Mouse (Mus musculus): ENCODE data around the gene Ces4a. TPM values are rescaled to one million over a fixed set of nuclear protein-coding genes. Genes with fewer than 3 reads are reported as not detected.

Gene Ces4a
- polyA plus RNA-seq, 1 experiment from 2014 or later = not detected

GRCm38 (mm10) chr8:105154316-105154715 is 22.7 kb downstream of the Ces4a start:
- Histone ChIP-seq H3K27ac (no peak overlapping the region), H3K9me3 (replicated peaks) (no peaks in the 10 kb centered on the region), H3K4me1 (peaks cover 13% of the 10 kb centered on the region), H3K36me3 (no peaks in the 10 kb centered on the region), H3K27me3 (ENCODE audit: low read depth, poor library complexity, severe bottlenecking) (peaks cover 42% of the 10 kb centered on the region), H3K4me3 (no peak overlapping the region)
- no peak for DNase-seq (ENCODE audit: low spot score)
- WGBS = 90% methylated on average over 5 of the region's 5 CpGs

GRCm38 (mm10) chr8:105155091-105155745 is 23.6 kb downstream of the Ces4a start:
- WGBS = 86% methylated on average over 6 of the region's 6 CpGs
- DNase-seq (ENCODE audit: low spot score) = no peak
- H3K27ac ChIP-seq = no peak overlapping the region

GRCm38 (mm10) chr8:105157555-105157954 is 26.0 kb downstream of the Ces4a start:
- Histone ChIP-seq H3K27ac (no peak overlapping the region), H3K4me1 (peaks cover 9% of the 10 kb centered on the region), H3K27me3 (ENCODE audit: low read depth, poor library complexity, severe bottlenecking) (peaks cover 23% of the 10 kb centered on the region), H3K36me3 (no peaks in the 10 kb centered on the region), H3K4me3 (no peak overlapping the region), H3K9me3 (replicated peaks) (no peaks in the 10 kb centered on the region)
- WGBS = 50% methylated on average over 10 of the region's 10 CpGs
- peak; percentile 54 for DNase-seq (ENCODE audit: low spot score)

More at GRCm38 (mm10) chr8:105155091-105155745, 23.6 kb downstream of the Ces4a start:
- Histone ChIP-seq H3K36me3 (no peaks in the 10 kb centered on the region), H3K27me3 (ENCODE audit: low read depth, poor library complexity, severe bottlenecking) (peaks cover 42% of the 10 kb centered on the region), H3K4me3 (no peak overlapping the region), H3K4me1 (peaks cover 13% of the 10 kb centered on the region), H3K9me3 (replicated peaks) (no peaks in the 10 kb centered on the region)

GRCm38 (mm10) chr8:105158084-105158483 is 26.5 kb downstream of the Ces4a start:
- Histone ChIP-seq H3K4me1 (peaks cover 4% of the 10 kb centered on the region), H3K4me3 (no peak overlapping the region), H3K36me3 (no peaks in the 10 kb centered on the region), H3K9me3 (replicated peaks) (no peaks in the 10 kb centered on the region), H3K27ac (no peak overlapping the region), H3K27me3 (ENCODE audit: low read depth, poor library complexity, severe bottlenecking) (peaks cover 18% of the 10 kb centered on the region)
- 70% methylated on average over 3 of the region's 3 CpGs for WGBS
- no peak for DNase-seq (ENCODE audit: low spot score)

- H3K36me3 ChIP-seq = no peaks in the 10 kb centered on the region
- no peaks in the 10 kb centered on the region for H3K9me3 ChIP-seq (replicated peaks)
- no peak for DNase-seq (ENCODE audit: low spot score)
- 66% methylated on average over 3 of the region's 3 CpGs for WGBS
- no peak overlapping the region for H3K27ac ChIP-seq
- H3K4me3 ChIP-seq = no peak overlapping the region
- H3K27me3 ChIP-seq (ENCODE audit: low read depth, poor library complexity, severe bottlenecking) = no peaks in the 10 kb centered on the region
- peaks cover 18% of the 10 kb centered on the region for H3K4me1 ChIP-seq
These were observed 29.6 kb downstream of the Ces4a start for GRCm38 (mm10) chr8:105161121-105161652.

- Histone ChIP-seq H3K4me3 (peak overlapping the region; percentile 18; the same call in 1 of the 2 replicates), H3K27ac (peak overlapping the region; percentile 84), H3K36me3 (no peaks in the 10 kb centered on the region), H3K9me3 (replicated peaks) (no peaks in the 10 kb centered on the region), H3K27me3 (ENCODE audit: low read depth, poor library complexity, severe bottlenecking) (no peaks in the 10 kb centered on the region), H3K4me1 (peaks cover 20% of the 10 kb centered on the region)
- 16% methylated on average over 6 of the region's 6 CpGs for WGBS
- DNase-seq (ENCODE audit: low spot score) = peak; percentile 61
These were observed 32.8 kb downstream of the Ces4a start for GRCm38 (mm10) chr8:105164272-105164902.

GRCm38 (mm10) chr8:105165191-105165590 is 33.6 kb downstream of the Ces4a start:
- H3K36me3 ChIP-seq = no peaks in the 10 kb centered on the region
- 93% methylated on average over 2 of the region's 2 CpGs for WGBS
- peaks cover 23% of the 10 kb centered on the region for H3K4me1 ChIP-seq
- no peak for DNase-seq (ENCODE audit: low spot score)
- no peaks in the 10 kb centered on the region for H3K27me3 ChIP-seq (ENCODE audit: low read depth, poor library complexity, severe bottlenecking)
- peak overlapping the region; percentile 84; the same call in 1 of the 2 replicates for H3K27ac ChIP-seq
- H3K4me3 ChIP-seq = no peak overlapping the region
- no peaks in the 10 kb centered on the region for H3K9me3 ChIP-seq (replicated peaks)

GRCm38 (mm10) chr8:105167116-105167515 is 35.5 kb downstream of the Ces4a start:
- WGBS = 82% methylated on average over 2 of the region's 2 CpGs
- H3K36me3 ChIP-seq = no peaks in the 10 kb centered on the region
- no peak overlapping the region for H3K27ac ChIP-seq
- no peaks in the 10 kb centered on the region for H3K27me3 ChIP-seq (ENCODE audit: low read depth, poor library complexity, severe bottlenecking)
- no peaks in the 10 kb centered on the region for H3K9me3 ChIP-seq (replicated peaks)
- H3K4me1 ChIP-seq = peaks cover 26% of the 10 kb centered on the region
- H3K4me3 ChIP-seq = no peak overlapping the region
- DNase-seq (ENCODE audit: low spot score) = no peak

GRCm38 (mm10) chr8:105169582-105169981 is 38.0 kb downstream of the Ces4a start:
- Histone ChIP-seq H3K27ac (peak overlapping the region; percentile 99), H3K4me3 (peak overlapping the region; percentile 93; the same call in 1 of the 2 replicates)

GRCm38 (mm10) chr8:105170041-105170380 is 38.4 kb downstream of the Ces4a start:
- Histone ChIP-seq H3K4me1 (peaks cover 18% of the 10 kb centered on the region), H3K27me3 (ENCODE audit: low read depth, poor library complexity, severe bottlenecking) (no peaks in the 10 kb centered on the region), H3K4me3 (peak overlapping the region; percentile 93), H3K27ac (peak overlapping the region; percentile 99), H3K9me3 (replicated peaks) (no peaks in the 10 kb centered on the region), H3K36me3 (peaks cover 20% of the 10 kb centered on the region)
- WGBS = 5% methylated on average over 5 of the region's 5 CpGs
- no peak for DNase-seq (ENCODE audit: low spot score)

More at GRCm38 (mm10) chr8:105169582-105169981, 38.0 kb downstream of the Ces4a start:
- Histone ChIP-seq H3K4me1 (peaks cover 22% of the 10 kb centered on the region), H3K9me3 (replicated peaks) (no peaks in the 10 kb centered on the region), H3K27me3 (ENCODE audit: low read depth, poor library complexity, severe bottlenecking) (no peaks in the 10 kb centered on the region), H3K36me3 (peaks cover 15% of the 10 kb centered on the region)
- WGBS = 50% methylated on average over 3 of the region's 3 CpGs
- DNase-seq (ENCODE audit: low spot score) = no peak

- H3K36me3 ChIP-seq = peaks cover 24% of the 10 kb centered on the region
- peaks cover 15% of the 10 kb centered on the region for H3K4me1 ChIP-seq
- peak; percentile 99 for DNase-seq (ENCODE audit: low spot score)
- H3K27me3 ChIP-seq (ENCODE audit: low read depth, poor library complexity, severe bottlenecking) = no peaks in the 10 kb centered on the region
- peak within 1 kb of the TSS; percentile 93 for H3K4me3 ChIP-seq
- no peaks in the 10 kb centered on the region for H3K9me3 ChIP-seq (replicated peaks)
- under 1% methylated on average over 75 of the region's 86 CpGs for WGBS
- H3K27ac ChIP-seq = peak within 1 kb of the TSS; percentile 99
These were observed 38.9 kb downstream of the Ces4a start, which contains the start of gene Cbfb for GRCm38 (mm10) chr8:105170381-105171115. Gene Cbfb (plus strand): TSS chr8:105170674.

GRCm38 (mm10) chr8:105171116-105172002 is 39.8 kb downstream of the Ces4a start:
- Histone ChIP-seq H3K4me1 (peaks cover 15% of the 10 kb centered on the region), H3K4me3 (peak overlapping the region; percentile 93), H3K9me3 (replicated peaks) (no peaks in the 10 kb centered on the region), H3K36me3 (peaks cover 31% of the 10 kb centered on the region), H3K27ac (peak overlapping the region; percentile 99), H3K27me3 (ENCODE audit: low read depth, poor library complexity, severe bottlenecking) (no peaks in the 10 kb centered on the region)
- DNase-seq (ENCODE audit: low spot score) = peak; percentile 78
- WGBS = under 1% methylated on average over 92 of the region's 92 CpGs

All from limb, embryonic 10.5 days (tissue).